8 mouse cellular contexts compared by ENCODE assay signal in the genomic region with DNA sequence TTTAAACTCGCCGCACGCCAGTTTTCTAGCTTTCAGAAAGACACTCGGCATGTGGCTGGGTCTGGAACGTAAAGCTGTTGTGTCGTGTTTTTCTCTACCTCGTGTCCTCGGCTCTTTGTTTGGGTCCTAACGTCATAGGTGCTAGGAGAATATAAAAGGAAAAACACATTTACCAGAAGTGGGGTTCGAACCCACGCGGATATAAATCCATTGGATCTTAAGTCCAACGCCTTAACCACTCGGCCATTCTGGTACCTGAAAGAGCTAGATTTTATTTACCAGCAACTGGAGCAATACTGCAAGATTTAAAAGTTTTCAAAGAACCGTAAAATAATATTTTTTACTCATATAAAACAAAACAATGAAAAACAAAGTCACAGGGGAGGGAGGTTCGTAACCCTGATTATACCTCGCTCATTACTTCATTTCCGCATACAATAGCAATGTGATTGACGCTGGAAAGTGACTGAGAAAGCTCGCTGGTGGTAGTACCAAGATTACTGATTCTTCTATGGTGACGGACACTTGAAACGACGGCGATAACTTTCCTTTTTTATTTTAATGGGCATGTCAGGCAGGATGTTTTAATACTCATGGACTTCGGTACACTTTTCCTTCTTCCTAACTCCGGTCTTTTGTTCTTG. TPM values are rescaled to one million over a fixed set of nuclear protein-coding genes. Genes with fewer than 3 reads are reported as not detected.
DNase-seq lines count a peak whose midpoint lies in the region; ATAC-seq lines count a peak whose summit lies in the region.

No protein-coding gene starts in this region.

- peak overlapping the region; percentile 59 for H3K4me2 ChIP-seq in hindbrain, embryonic 12.5 days (replicated peaks)

- H3K36me3 ChIP-seq in hindbrain, embryonic 12.5 days: no peaks in the 10 kb centered on the region

- H3K27me3 ChIP-seq in hindbrain, embryonic 12.5 days: no peaks in the 10 kb centered on the region

- peaks cover 7% of the 10 kb centered on the region for H3K4me1 ChIP-seq in hindbrain, embryonic 12.5 days

- ATAC-seq in hindbrain, embryonic 12.5 days (ENCODE audit: low FRiP score): peak; percentile 59

- WGBS in hindbrain, embryonic 12.5 days: under 1% methylated on average over 26 of the region's 26 CpGs

- no peaks in the 10 kb centered on the region for H3K9me3 ChIP-seq in hindbrain, embryonic 12.5 days (replicated peaks)

- H3K4me3 ChIP-seq in hindbrain, embryonic 12.5 days: peak overlapping the region; percentile 59

- H3K9ac ChIP-seq in hindbrain, embryonic 12.5 days: peak overlapping the region; percentile 77

- DNase-seq in Muller cell, postnatal 12 days (ENCODE audit: inconsistent ontology term): peak; percentile 95
- DNase-seq in cerebellum, adult 9-11 months: peak; percentile 83
- DNase-seq in frontal cortex, adult 2 months (ENCODE audit: extremely low spot score in 1 of 2, low spot score in 1 of 2): peak; percentile 83 to 96
- peak; percentile 79 to 81 for DNase-seq in layer of hippocampus, postnatal 10 days (ENCODE audit: low spot score in 2 of 2)
- peak; percentile 80 for DNase-seq in lung, postnatal 10 days
- peak; percentile 67 for DNase-seq in ovary, postnatal 14 days (ENCODE audit: low spot score)
- DNase-seq in thymus, postnatal 25 days: peak; percentile 82

- peak overlapping the region; percentile 91 for H3K27ac ChIP-seq in hindbrain, embryonic 12.5 days

RNA-seq across cellular contexts. Expression of a gene that starts 30.1 kb away (rescaled TPM):
- not detected in 2 replicates for polyA plus RNA-seq in frontal cortex, adult 2 months (2012; rRNA removed)
- polyA plus RNA-seq in hindbrain, embryonic 12.5 days (2016; fragmentation: Nextera tagmentation; extraction: Ambion mirVana): 0.04 TPM in 1 of 2 replicates, not detected in the other
- total RNA-seq in layer of hippocampus, postnatal 10 days (2021): not detected

RNA-seq across cellular contexts. Expression of a gene that starts 45.3 kb away (rescaled TPM):
- polyA plus RNA-seq in frontal cortex, adult 2 months (2012; rRNA removed): 34.9 and 36.3 TPM in 2 replicates
- 5.4 and 5.5 TPM in 2 replicates for polyA plus RNA-seq in hindbrain, embryonic 12.5 days (2016; fragmentation: Nextera tagmentation; extraction: Ambion mirVana)
- 10 to 100 TPM; 54.2 to 56.3 TPM for total RNA-seq in layer of hippocampus, postnatal 10 days (2021)

RNA-seq across cellular contexts. Expression of a gene that starts 51.4 kb away (rescaled TPM):
- polyA plus RNA-seq in frontal cortex, adult 2 months (2012; rRNA removed): not detected in 2 replicates
- not detected in 2 replicates for polyA plus RNA-seq in hindbrain, embryonic 12.5 days (2016; fragmentation: Nextera tagmentation; extraction: Ambion mirVana)
- total RNA-seq in layer of hippocampus, postnatal 10 days (2021): not detected

Comparison
In these comparisons a context has a peak if more than half of its experiments do, and no peak if none do; other contexts are left out.
1. Peak in every context shown above with its lines: DNase-seq, ATAC-seq, H3K4me3 ChIP-seq and H3K27ac ChIP-seq.